Mouse (Mus musculus): ENCODE data around the gene Scarb2.

- TF ChIP-seq TAL1 (conservative IDR thresholded peaks at IDR 0.05; ENCODE audit: low read depth, low read length): no peak
- no peak for TF ChIP-seq CTCF (IDR thresholded peaks at IDR 0.05; ENCODE audit: low read depth, low read length)
- TF ChIP-seq POLR2AphosphoS5 (IDR thresholded peaks at IDR 0.05; ENCODE audit: insufficient replicate concordance, low read depth, low read length): no peak
- TF ChIP-seq GATA1 (IDR thresholded peaks at IDR 0.05; ENCODE audit: borderline replicate concordance, low read length): no peak
- no peak for TF ChIP-seq GATA2 (IDR thresholded peaks at IDR 0.05; ENCODE audit: borderline replicate concordance, low read depth, low read length)
Observed at GRCm38 (mm10) chr5:92446736-92447135, 59.9 kb downstream of the Scarb2 start.

Measured in G1E (cell line).